Mouse (Mus musculus): ENCODE results near the gene Jrkl. TPM values are rescaled to one million over a fixed set of nuclear protein-coding genes. Genes with fewer than 3 reads are reported as not detected.
A peak's percentile ranks its signal among the peaks of the same experiment; 100 is the strongest.

Jrkl gene
- total RNA-seq, 2 experiments from 2014 or later = 8.6 to 9.2 TPM

DNA sequence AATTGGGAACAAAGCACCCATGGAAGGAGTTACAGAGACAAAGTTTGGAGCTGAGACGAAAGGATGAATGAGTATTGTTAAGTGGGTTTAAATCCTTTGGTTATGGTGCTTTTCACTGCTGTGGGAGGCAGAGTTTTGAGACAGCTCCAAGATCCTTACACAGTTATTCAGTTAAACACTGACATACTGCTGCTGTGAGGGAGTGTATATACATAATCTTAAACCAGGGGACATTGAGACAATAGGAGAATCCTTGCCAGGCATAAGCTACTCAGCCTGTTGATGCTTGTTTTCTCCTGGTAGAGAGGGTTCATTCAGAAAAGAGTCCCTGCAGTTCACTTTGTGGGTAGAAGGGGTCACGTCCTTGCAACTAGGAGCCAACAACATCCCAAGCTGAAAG, 39.3 kb downstream of the Jrkl start:
- DNase-seq (ENCODE audit: low spot score in 2 of 2) = no peak
- Histone ChIP-seq H3K4me3 (no peak overlapping the region), H3K27ac (no peak overlapping the region)
- no peak for TF ChIP-seq CTCF (conservative IDR thresholded peaks at IDR 0.05)

DNA sequence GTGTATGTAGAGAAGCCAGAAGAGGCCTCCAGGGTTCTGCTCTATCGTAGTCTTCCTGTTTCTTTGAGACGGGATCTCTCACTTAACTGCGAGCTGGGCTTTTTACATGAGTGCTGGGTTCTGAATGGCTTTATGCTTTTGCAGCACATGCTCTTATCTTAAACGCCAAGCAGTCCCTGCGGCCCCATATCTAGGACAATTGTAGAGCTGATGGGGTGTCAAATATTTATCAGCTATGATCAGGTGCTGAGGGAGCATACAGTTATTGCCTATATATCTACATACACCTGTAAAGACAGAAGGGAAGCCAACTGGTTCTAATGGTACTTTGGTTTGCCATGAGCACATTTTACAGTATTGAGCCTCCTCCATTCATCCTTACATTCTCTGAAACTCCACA, 41.9 kb downstream of the Jrkl start:
- Histone ChIP-seq H3K4me3 (no peak overlapping the region), H3K27ac (no peak overlapping the region)
- no peak for DNase-seq (ENCODE audit: low spot score in 2 of 2)
- TF ChIP-seq CTCF (conservative IDR thresholded peaks at IDR 0.05) = no peak

DNA sequence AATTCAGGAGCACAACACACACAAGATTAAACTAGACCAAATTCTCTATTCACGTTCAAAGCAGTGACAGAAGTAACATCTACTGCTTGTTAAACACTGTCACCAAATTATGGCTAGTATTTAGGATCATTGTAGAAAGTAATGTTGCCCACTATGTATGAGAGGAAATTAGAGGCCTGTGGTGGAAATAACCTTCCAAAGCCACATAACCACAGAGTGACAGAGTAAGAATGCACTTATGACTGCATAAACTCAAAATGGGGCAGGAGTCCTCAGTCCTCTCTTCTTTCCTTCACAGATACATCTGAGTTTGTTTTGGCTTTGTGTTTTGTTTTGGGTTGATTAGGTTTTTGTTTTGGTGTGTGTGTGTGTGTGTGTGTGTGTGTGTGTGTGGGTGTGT, 42.5 kb downstream of the Jrkl start:
- DNase-seq (ENCODE audit: low spot score in 2 of 2) = no peak
- no peak for TF ChIP-seq CTCF (conservative IDR thresholded peaks at IDR 0.05)
- Histone ChIP-seq H3K27ac (no peak overlapping the region), H3K4me3 (no peak overlapping the region)

DNA sequence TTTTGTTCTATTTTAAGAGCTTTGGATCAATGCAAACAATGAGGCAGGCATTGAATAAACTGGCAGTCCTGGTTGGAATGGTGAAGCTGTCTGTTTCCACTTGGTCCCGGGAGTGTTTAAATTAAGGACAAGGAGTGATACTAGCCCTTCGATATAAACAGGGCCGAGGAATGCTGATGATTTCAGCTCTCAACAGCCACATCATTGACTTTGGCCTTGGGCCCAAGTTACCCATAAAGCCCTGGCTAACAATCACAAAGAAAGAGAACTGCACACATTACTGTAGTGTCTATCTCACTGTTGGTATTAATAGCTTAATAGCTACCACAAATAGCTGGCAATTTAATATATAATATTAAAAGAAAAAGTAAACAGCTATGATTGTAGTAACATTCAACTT, 45.5 kb downstream of the Jrkl start:
- DNase-seq (ENCODE audit: low spot score in 2 of 2) = no peak
- Histone ChIP-seq H3K27ac (no peak overlapping the region), H3K4me3 (no peak overlapping the region)
- TF ChIP-seq CTCF (conservative IDR thresholded peaks at IDR 0.05) = no peak

DNA sequence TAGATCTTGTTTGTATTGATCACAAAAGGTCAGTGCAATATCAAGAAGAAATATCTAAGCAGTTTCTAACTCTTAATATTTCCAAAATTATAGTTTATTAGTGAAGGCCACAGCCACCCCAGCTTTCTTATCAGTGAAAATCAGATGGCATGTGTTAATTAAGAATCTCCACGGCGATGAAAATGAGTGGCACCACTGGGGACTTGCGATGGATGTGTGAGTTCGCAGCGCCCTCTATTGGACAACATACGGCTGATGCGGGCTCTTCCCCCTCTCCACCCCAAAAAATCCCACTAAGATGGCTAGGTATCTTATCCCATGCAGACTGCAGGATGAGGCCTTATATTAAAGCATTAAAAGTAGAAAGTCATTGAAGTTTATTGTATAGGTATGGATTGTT, 49.9 kb downstream of the Jrkl start:
- Histone ChIP-seq H3K4me3 (no peak overlapping the region; the same call in 1 of the 2 replicates), H3K27ac (no peak overlapping the region)
- DNase-seq (ENCODE audit: low spot score in 2 of 2) = peak; percentile 38 to 47
- peak; percentile 75 for TF ChIP-seq CTCF (conservative IDR thresholded peaks at IDR 0.05)

DNA sequence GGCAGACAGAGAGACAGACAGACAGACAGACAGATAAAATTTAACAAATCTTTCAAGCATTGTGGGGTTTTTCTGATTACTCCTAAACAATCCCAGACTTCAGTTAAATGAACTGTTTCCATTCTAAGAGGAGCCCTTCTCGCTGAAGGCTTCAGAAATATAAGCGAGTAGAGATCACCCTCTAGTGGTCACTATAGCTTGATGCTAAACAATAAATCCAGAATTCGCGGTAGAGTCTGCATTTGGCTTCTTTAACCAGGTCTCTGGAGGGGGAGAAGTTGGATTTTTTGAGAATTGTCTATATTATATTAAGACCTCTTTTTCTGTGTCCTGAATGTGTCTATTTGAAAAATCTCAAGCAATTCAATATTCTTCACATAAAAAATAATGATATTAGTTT, 50.4 kb downstream of the Jrkl start:
- peak; percentile 78 for TF ChIP-seq CTCF (conservative IDR thresholded peaks at IDR 0.05)
- peak; percentile 35 to 38 for DNase-seq (ENCODE audit: low spot score in 2 of 2)
- no peak overlapping the region; the same call in 1 of the 2 replicates for H3K4me3 ChIP-seq
- no peak overlapping the region for H3K27ac ChIP-seq

DNA sequence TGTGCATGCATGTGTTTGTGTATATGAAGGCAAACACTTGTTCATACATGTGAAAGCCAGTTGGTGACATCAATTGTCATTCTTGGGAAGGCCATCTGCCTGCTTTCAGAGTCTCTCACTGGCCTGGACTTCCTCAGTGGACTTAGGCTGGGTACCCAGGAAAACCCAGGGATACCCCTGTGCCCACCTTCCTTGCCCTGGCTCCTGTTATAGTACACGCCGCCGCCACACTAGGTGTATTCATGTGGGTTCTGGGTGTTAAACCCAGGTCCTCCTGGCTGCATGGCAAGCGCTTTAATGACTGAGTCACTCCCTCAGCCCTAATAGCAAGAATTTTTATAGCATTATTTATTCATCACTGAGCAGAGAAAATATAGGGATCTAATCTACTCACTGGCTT, 51.0 kb downstream of the Jrkl start:
- no peak overlapping the region for H3K27ac ChIP-seq
- H3K4me3 ChIP-seq = no peak overlapping the region
- no peak for TF ChIP-seq CTCF (conservative IDR thresholded peaks at IDR 0.05)
- no peak for DNase-seq (ENCODE audit: low spot score in 2 of 2)

Other genes with a start within 250 kb of the Jrkl start
- gene Ccdc82, start 1.1 kb upstream of the Jrkl start, total RNA-seq (2021) = 10 to 100 TPM; 14.1 to 17.9 TPM
- 10 to 100 TPM; 26.1 to 34.6 TPM for gene Maml2, start 52.1 kb upstream of the Jrkl start, total RNA-seq (2021)
- not detected for gene Gm17571, start 200.9 kb upstream of the Jrkl start, total RNA-seq (2021)

Data from layer of hippocampus, adult 2 months (tissue).